Mouse (Mus musculus): Measurements from ENCODE around the gene Mlxip. TPM values are rescaled to one million over a fixed set of nuclear protein-coding genes. Genes with fewer than 3 reads are reported as not detected.

Gene Mlxip
- polyA plus RNA-seq, 1 experiment from 2014 or later = 3.9 TPM

DNA sequence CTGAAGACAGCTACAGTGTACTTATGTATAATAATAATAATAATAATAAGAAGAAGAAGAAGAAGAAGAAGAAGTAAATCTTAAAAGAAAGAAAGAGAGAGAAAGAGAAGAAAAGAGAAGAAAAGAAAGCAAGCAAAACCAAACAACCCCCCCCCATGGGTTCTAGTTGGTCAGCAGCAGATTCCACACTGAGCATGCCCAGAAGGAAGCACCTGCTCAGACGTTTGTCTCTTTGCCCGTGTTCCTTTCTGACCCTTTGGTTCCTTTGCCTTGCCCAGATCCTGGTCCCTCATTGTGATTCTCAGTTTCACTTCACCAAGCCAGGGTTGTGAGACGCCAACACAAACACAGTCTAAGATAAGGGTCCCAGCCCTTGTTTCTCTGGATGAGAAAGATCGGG is 107.4 kb downstream of the Mlxip start:
- Histone ChIP-seq H3K27me3 (ENCODE audit: control insufficient read depth, insufficient read depth, low read depth, low read length) (peaks cover 21% of the 10 kb centered on the region), H3K4me2 (ENCODE audit: low read depth, low read length) (no peak overlapping the region), H3K27ac (ENCODE audit: low read length) (no peak overlapping the region), H3K4me1 (ENCODE audit: control insufficient read depth, low read depth, low read length) (peaks cover 4% of the 10 kb centered on the region), H3K9ac (ENCODE audit: low read depth, low read length) (no peak overlapping the region), H3K36me3 (ENCODE audit: control insufficient read depth, insufficient read depth) (no peaks in the 10 kb centered on the region), H3K9me3 (replicated peaks; ENCODE audit: control insufficient read depth, low read length) (no peaks in the 10 kb centered on the region), H3K4me3 (ENCODE audit: low read depth, low read length) (no peak overlapping the region)
- WGBS (ENCODE audit: insufficient replicate concordance) = 54% methylated on average over 4 of the region's 4 CpGs
- no peak for ATAC-seq (ENCODE audit: low read depth)

Other genes starting within 250 kb of the Mlxip start
- 63.8 and 73.2 TPM in 2 replicates for gene Psmd9, start 225.4 kb upstream of the Mlxip start, polyA plus RNA-seq (2015; fragmentation: Nextera tagmentation; extraction: Ambion mirVana)
- gene Hpd, start 212.1 kb upstream of the Mlxip start, polyA plus RNA-seq (2015; fragmentation: Nextera tagmentation; extraction: Ambion mirVana) = 110 and 129 TPM in 2 replicates
- gene Wdr66, start 142.7 kb upstream of the Mlxip start, polyA plus RNA-seq (2015; fragmentation: Nextera tagmentation; extraction: Ambion mirVana) = 0.08 and 0.11 TPM in 2 replicates
- 5.5 and 6.0 TPM in 2 replicates for gene Bcl7a, start 51.0 kb upstream of the Mlxip start, polyA plus RNA-seq (2015; fragmentation: Nextera tagmentation; extraction: Ambion mirVana)
- gene Lrrc43, start 94.5 kb downstream of the Mlxip start, polyA plus RNA-seq (2015; fragmentation: Nextera tagmentation; extraction: Ambion mirVana) = not detected in 2 replicates
- gene Il31, start 94.7 kb downstream of the Mlxip start, polyA plus RNA-seq (2015; fragmentation: Nextera tagmentation; extraction: Ambion mirVana) = not detected in 2 replicates
- 0.11 TPM in 1 of 2 replicates, not detected in the other for gene B3gnt4, start 115.7 kb downstream of the Mlxip start, polyA plus RNA-seq (2015; fragmentation: Nextera tagmentation; extraction: Ambion mirVana)
- gene Diablo, start 129.4 kb downstream of the Mlxip start, polyA plus RNA-seq (2015; fragmentation: Nextera tagmentation; extraction: Ambion mirVana) = 49.1 TPM in 2 replicates
- gene Gm49027, start 130.7 kb downstream of the Mlxip start, polyA plus RNA-seq (2015; fragmentation: Nextera tagmentation; extraction: Ambion mirVana) = 0.06 and 0.28 TPM in 2 replicates
- gene Vps33a, start 178.2 kb downstream of the Mlxip start, polyA plus RNA-seq (2015; fragmentation: Nextera tagmentation; extraction: Ambion mirVana) = 19.6 and 20.0 TPM in 2 replicates

Data from liver, embryonic 16.5 days (tissue).